Mouse (Mus musculus) forebrain, embryonic 11.5 days (tissue): ENCODE measurements around the gene Bak1. TPM values are rescaled to one million over a fixed set of nuclear protein-coding genes. Genes with fewer than 3 reads are reported as not detected.

Source experiments
- ATAC-seq: fragments of 200-750 bp; cut with Nextera tagmentation; replicated peaks from 2 replicates; pipeline ENCODE4 v1.8.0; 2017; ENCODE audit warnings: moderate TSS enrichment; ENCODE audit not compliant: low FRiP score
- DNase-seq: peaks from one replicate; pipeline ENCODE4 v3.0.0-alpha.2; 2017; ENCODE audit warnings: low spot score
- H3K27ac ChIP-seq: fragments of 300-500 bp; sonication (generic); 2 replicates; pipeline ENCODE4 v1.5.1; 2014; ENCODE audit warnings: low read depth, low read length
- H3K27me3 ChIP-seq: fragments of 300-500 bp; sonication (generic); 2 replicates; pipeline ENCODE4 v1.6.1; 2014; ENCODE audit warnings: mild to moderate bottlenecking, low read length, mixed read lengths; ENCODE audit not compliant: control insufficient read depth, insufficient read depth
- H3K36me3 ChIP-seq: fragments of 300-500 bp; sonication (generic); 2 replicates; pipeline ENCODE4 v1.6.1; 2014; ENCODE audit warnings: mild to moderate bottlenecking, low read length, moderate library complexity, mixed read lengths; ENCODE audit not compliant: control insufficient read depth, insufficient read depth
- H3K4me1 ChIP-seq: fragments of 300-500 bp; sonication (generic); replicated peaks from 2 replicates; pipeline ENCODE4 v1.6.1; 2014; ENCODE audit warnings: low read length, mixed read lengths; ENCODE audit not compliant: control insufficient read depth, insufficient read depth
- H3K4me2 ChIP-seq: fragments of 300-500 bp; sonication (generic); 2 replicates; pipeline ENCODE4 v1.6.1; 2014; ENCODE audit warnings: low read depth, mild to moderate bottlenecking, low read length, moderate library complexity, mixed read lengths; ENCODE audit not compliant: severe bottlenecking
- H3K4me3 ChIP-seq: fragments of 300-500 bp; sonication (generic); 2 replicates; pipeline ENCODE4 v1.5.1; 2014; ENCODE audit warnings: low read depth, low read length
- H3K9ac ChIP-seq: fragments of 300-500 bp; sonication (generic); 2 replicates; pipeline ENCODE4 v1.6.1; 2014; ENCODE audit warnings: low read length
- H3K9me3 ChIP-seq: fragments of 300-500 bp; sonication (generic); 2 replicates; pipeline ENCODE4 v1.6.1; 2016; ENCODE audit warnings: low read length, mixed read lengths; ENCODE audit not compliant: control insufficient read depth
- WGBS: fragments of 180-500 bp; shearing (Covaris S2); extraction: QIAGEN DNeasy Blood & Tissue Kit; methylation state at CpG from one replicate; pipeline ENCODE4 v1.1.7; 2014; 5-methylcytosine and 5-hydroxymethylcytosine counted together
- polyA plus RNA-seq: library from polyadenylated mRNA; unstranded; fragments of >200 nt; fragmentation: Nextera tagmentation; extraction: Ambion mirVana; gene quantifications from 2 replicates; pipeline ENCODE4 v1.2.1, GENCODE M21; 2014

The Bak1 gene
- polyA plus RNA-seq, 1 experiment from 2014 or later: 6.6 TPM

DNA sequence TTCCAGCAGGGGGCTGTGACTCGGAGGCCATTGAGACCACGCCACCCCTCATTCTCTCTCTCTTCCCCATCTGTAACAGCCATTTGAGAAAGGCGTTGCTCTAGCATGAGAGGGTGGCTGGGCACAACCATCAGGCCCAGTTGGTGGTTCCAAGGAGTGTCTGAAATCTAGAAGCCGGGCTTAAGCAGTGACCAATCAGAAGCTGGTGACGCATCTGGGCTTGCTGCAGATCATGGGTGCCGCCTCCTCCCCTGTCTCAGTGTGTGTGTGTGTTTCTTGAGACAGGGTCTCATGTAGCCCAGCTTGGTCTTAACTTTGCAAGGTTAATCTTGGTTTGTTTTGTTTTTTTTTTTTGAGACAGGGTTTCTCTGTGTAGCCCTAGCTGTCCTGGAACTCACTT lies 16.4 kb upstream of the Bak1 start:
- no peak overlapping the region for H3K9ac ChIP-seq
- ATAC-seq: no peak

DNA sequence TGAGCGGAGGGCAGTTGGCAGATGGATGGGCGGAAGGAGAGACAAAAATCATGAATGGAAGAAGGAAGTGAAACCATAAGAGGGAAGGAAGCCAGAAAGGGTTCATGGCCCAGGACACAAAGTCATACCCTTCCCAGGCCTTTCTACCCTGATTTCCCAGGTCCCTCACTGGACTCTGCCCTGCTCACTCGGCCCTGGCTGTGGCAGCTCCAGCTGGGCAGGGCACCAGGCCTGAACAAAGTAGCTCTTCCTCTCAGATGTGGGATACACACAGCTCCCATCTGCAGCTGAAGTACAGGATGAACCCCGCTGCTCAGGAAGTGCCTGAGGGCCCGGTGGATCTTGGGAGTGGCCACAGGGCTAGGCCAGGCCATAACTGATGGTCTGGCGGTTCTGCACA lies 14.0 kb upstream of the Bak1 start:
- no peak for DNase-seq
- H3K4me3 ChIP-seq: no peak overlapping the region
- no peak overlapping the region for H3K27ac ChIP-seq
- H3K4me1 ChIP-seq: peaks cover 13% of the 10 kb centered on the region; the same call in 1 of the 2 replicates
- H3K9me3 ChIP-seq: no peaks in the 10 kb centered on the region
- H3K27me3 ChIP-seq: no peaks in the 10 kb centered on the region
- ATAC-seq: no peak
- H3K9ac ChIP-seq: no peak overlapping the region
- H3K4me2 ChIP-seq: no peak overlapping the region
- no peaks in the 10 kb centered on the region for H3K36me3 ChIP-seq
- 70% methylated on average over 6 of the region's 6 CpGs for WGBS

More for the DNA sequence above, 16.4 kb upstream of the Bak1 start:
- H3K27ac ChIP-seq: no peak overlapping the region
- H3K4me3 ChIP-seq: no peak overlapping the region
- H3K36me3 ChIP-seq: no peaks in the 10 kb centered on the region
- no peak overlapping the region for H3K4me2 ChIP-seq
- WGBS: 88% methylated on average over 6 of the region's 6 CpGs
- H3K27me3 ChIP-seq: no peaks in the 10 kb centered on the region
- no peaks in the 10 kb centered on the region for H3K9me3 ChIP-seq
- H3K4me1 ChIP-seq: peaks cover 4% of the 10 kb centered on the region; the same call in 1 of the 2 replicates
- DNase-seq: no peak

DNA sequence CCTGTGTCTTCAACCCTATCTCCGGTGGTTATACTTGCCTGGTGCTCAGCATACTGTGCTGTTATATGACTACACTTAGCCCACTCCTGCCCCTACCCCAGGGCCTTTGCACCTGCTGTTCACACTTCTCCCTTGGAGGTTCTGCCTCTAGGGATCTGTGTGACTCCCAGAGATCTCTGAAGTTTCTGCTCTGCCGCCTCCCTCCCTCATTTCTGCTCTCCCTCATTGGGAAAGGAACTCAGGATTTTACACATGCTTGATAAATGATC lies 12.9 kb upstream of the Bak1 start:
- Histone ChIP-seq H3K4me1 (peaks cover 13% of the 10 kb centered on the region; the same call in 1 of the 2 replicates), H3K27me3 (no peaks in the 10 kb centered on the region), H3K27ac (no peak overlapping the region), H3K36me3 (no peaks in the 10 kb centered on the region), H3K9ac (no peak overlapping the region), H3K4me3 (no peak overlapping the region), H3K9me3 (no peaks in the 10 kb centered on the region), H3K4me2 (no peak overlapping the region)
- DNase-seq (no peak), ATAC-seq (no peak)
- WGBS: 93% methylated on average over 2 of the region's 2 CpGs

DNA sequence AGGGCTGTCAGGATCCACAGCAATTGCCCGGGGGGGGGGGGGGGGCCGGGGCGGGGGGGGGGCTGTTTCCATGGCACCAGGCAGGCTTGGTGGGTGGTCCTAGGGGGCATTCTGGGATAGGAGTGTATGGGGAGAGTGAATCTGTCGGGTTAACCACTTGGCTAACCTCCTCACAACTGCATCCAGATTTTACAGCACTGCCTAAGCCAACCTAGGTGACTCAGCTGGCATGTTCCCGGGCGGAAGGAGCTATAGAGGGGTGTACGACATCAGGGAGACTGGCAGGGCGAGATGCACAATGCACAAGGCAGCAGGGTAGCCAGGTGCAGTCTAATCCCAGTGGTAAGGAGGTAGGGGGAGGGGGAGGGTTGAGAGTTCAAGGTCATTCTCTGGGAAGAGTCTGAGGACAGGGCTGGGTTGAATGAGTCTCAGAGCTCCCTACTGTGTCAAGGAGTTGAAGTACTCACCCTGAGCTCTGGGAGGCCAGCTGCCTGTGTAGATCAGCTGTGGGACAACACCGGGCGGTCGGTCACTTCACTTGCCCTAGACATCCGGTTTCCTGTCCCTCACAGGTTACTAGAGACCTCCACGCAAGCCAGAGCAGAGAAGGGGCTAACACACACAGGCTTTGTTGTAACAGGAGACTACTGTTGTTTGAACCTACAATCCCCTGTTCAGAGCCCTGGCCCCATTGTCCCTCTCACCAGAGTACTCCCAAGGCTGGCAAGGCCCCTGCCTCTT lies 12.4 kb upstream of the Bak1 start:
- Histone ChIP-seq H3K36me3 (no peaks in the 10 kb centered on the region), H3K9ac (no peak overlapping the region), H3K4me3 (no peak overlapping the region), H3K4me2 (no peak overlapping the region), H3K4me1 (peaks cover 13% of the 10 kb centered on the region; the same call in 1 of the 2 replicates), H3K27me3 (no peaks in the 10 kb centered on the region), H3K9me3 (no peaks in the 10 kb centered on the region), H3K27ac (no peak overlapping the region)
- WGBS: 51% methylated on average over 10 of the region's 13 CpGs
- ATAC-seq (no peak), DNase-seq (no peak)

DNA sequence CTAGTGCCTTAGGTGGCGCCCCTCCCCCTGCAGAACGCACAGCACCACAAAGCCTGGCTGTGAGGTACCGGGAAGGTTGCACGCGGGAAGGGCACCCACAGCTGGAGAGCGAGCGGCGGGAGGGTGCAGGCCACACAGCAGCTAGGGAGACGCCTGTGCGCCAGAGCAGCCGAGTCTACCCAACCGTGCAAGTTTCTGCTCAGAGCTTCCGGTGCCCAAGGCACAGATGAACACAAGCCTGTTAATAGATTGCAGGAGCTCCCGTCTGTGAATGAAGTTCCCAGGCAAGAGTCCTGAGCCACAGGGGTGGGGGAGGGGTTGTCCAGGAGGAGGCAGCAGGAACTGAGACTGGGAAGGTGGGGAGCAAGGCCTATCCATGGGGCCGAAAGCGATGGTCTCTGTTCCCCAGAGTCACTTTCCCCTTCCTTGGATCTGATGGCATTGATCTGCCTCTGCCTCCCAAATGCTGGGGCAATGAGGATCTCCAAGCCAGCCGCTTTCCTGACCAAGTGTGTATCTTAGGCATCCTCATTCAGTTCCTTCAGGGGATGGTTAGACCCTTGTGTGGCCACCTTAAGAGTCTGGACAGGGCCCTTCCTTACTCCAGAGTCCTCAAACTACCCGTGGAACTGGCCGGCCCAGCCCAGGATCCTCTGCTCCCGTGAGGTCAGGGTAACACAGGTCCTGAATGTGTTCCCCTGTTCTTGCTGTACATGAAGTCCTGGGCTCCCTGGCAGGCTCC lies 11.7 kb upstream of the Bak1 start:
- 11% methylated on average over 20 of the region's 20 CpGs for WGBS
- Histone ChIP-seq H3K9ac (peak overlapping the region; percentile 27), H3K4me3 (no peak overlapping the region), H3K4me2 (peak overlapping the region; percentile 31), H3K36me3 (no peaks in the 10 kb centered on the region), H3K9me3 (no peaks in the 10 kb centered on the region), H3K27ac (peak overlapping the region; percentile 31; the same call in 1 of the 2 replicates), H3K27me3 (no peaks in the 10 kb centered on the region), H3K4me1 (peaks cover 13% of the 10 kb centered on the region; the same call in 1 of the 2 replicates)
- ATAC-seq (no peak), DNase-seq (peak; percentile 80)

DNA sequence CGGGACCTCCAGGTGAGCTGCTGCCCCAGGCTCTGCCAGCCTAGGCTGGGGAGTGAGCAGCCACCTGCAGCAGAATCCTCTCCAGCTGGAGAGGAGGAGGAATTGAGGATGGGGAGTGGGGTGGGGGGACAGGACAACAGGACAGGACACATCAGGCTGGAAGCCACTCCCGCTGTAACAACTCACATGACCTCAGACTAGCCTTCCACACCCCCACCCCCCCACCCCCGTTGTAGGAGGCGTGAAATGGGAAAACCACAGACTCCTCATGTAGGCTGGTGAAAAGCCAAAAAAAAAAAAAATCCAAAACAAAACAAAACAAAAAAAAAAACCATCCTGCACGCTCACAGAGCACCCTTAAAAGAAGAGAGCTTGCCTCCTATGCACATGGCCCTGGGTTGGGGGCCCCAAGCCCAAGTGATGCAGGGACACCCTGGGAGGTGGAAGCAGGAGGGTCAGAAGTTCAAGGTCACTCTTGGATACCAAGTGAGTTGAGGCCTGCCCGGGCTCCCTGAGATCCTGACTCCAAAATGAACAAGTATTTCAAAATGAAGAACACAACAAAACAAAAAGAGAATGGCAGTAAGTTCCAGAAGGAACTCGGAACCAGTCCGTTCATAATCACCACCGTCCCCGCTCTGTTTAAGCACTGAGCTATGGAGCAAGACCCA lies 10.8 kb upstream of the Bak1 start:
- Histone ChIP-seq H3K27ac (no peak overlapping the region), H3K4me1 (peaks cover 13% of the 10 kb centered on the region; the same call in 1 of the 2 replicates)

DNA sequence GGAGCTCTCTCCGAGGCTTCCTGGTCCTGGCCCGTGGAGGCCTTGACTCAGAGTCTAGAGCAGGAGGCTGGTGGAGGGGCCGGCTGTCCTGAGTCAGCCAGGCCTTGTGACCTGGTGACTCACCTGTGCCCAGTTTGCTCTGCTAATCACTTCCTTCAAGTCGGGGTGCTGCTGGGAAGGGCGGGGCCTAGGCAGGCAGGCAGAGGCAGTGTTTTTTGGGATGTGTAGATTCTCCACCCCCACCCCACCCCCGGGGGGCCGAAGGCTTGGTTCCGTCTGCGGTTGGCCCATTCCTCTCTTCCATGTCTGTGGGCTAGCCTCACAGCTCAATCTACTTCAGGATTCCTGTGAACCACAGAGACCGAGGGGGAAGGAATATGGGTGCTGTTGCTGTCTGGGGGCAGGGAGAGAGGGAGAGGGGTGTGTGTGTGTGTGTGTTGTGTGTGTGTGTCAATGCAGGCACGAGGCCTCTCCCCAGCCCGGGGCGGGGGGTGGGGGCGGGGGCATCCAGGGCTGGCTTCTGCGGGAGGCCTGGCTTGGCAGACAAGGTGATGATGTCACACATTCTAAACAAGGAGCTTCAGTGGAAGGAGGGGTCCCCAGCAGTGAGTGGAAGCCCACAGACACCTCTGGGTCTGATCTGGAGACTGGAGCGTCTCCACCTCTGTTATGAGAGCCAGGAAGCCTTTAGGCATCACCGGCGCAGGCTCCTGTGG lies 9.7 kb upstream of the Bak1 start:
- Histone ChIP-seq H3K4me1 (peaks cover 13% of the 10 kb centered on the region; the same call in 1 of the 2 replicates), H3K4me3 (no peak overlapping the region), H3K4me2 (no peak overlapping the region), H3K36me3 (no peaks in the 10 kb centered on the region), H3K27me3 (no peaks in the 10 kb centered on the region), H3K27ac (no peak overlapping the region), H3K9ac (no peak overlapping the region), H3K9me3 (no peaks in the 10 kb centered on the region)
- WGBS: 43% methylated on average over 18 of the region's 18 CpGs
- DNase-seq (no peak), ATAC-seq (no peak)

More for the DNA sequence above, 10.8 kb upstream of the Bak1 start:
- no peaks in the 10 kb centered on the region for H3K27me3 ChIP-seq
- no peak overlapping the region for H3K4me2 ChIP-seq
- ATAC-seq (no peak), DNase-seq (no peak)
- WGBS: 65% methylated on average over 10 of the region's 10 CpGs
- H3K36me3 ChIP-seq: no peaks in the 10 kb centered on the region
- H3K9me3 ChIP-seq: no peaks in the 10 kb centered on the region
- peak overlapping the region; percentile 27; the same call in 1 of the 2 replicates for H3K9ac ChIP-seq
- no peak overlapping the region for H3K4me3 ChIP-seq

DNA sequence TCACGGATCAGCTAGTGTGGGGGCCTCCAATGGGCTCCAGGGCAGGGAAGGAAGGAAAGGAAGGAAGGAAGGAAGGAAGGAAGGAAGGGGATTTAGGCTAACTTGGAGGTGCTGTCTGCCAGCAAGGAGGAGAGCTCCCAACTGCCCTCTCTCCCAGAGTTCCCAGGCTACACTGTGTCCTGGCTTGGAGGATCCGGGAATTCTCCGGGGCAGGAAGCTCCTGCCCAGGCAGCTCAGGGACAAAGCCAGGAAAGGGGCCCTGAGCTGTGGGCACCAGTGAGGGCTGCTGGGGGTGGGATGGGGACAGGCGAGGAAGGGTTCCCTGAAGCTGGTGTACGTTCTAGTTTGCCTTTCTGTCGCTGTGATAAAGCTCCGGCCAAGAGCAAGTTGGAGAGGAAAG lies 7.7 kb upstream of the Bak1 start:
- no peak for ATAC-seq

More for the DNA sequence above, 7.7 kb upstream of the Bak1 start:
- Histone ChIP-seq H3K36me3 (no peaks in the 10 kb centered on the region), H3K4me1 (peaks cover 13% of the 10 kb centered on the region; the same call in 1 of the 2 replicates), H3K27me3 (no peaks in the 10 kb centered on the region), H3K4me3 (no peak overlapping the region), H3K9ac (no peak overlapping the region), H3K27ac (no peak overlapping the region), H3K9me3 (no peaks in the 10 kb centered on the region), H3K4me2 (no peak overlapping the region)
- 77% methylated on average over 7 of the region's 7 CpGs for WGBS
- DNase-seq: no peak
